Mouse (Mus musculus) cerebellum, adult 2 months (tissue): ENCODE measurements around the gene Rangap1.

Source experiments
- CTCF ChIP-seq: fragments of 200-500 bp; IDR thresholded peaks from 2 replicates; pipeline ENCODE4 v1.5.1; 2011; ENCODE audit warnings: low read depth, mild to moderate bottlenecking, control low read depth, low read length, moderate library complexity, borderline replicate concordance; ENCODE audit not compliant: insufficient read depth
- POLR2A ChIP-seq: fragments of 200-500 bp; IDR thresholded peaks from 2 replicates; pipeline ENCODE4 v1.6.1; 2011; ENCODE audit warnings: low read length, control low read depth, borderline replicate concordance; ENCODE audit not compliant: insufficient read depth

DNA sequence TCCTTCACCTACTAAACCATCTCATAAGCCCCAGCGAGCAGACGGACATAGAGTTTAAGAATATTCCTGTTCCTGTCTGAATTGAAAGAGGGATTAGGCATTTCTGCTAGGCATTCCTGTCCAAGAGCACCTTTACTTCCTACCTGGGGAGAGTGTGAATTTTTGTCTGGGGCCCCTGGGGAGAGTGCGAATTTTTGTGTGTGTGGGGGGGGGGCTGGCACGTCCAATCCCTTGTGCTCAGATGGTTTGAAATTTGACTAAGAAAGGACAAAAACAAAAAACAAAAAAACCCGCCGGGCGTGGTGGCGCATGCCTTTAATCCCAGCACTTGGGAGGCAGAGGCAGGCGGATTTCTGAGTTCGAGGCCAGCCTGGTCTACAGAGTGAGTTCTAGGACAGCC is 82.0 kb downstream of the Rangap1 start:
- TF ChIP-seq CTCF = no peak
- no peak for TF ChIP-seq POLR2A
